Mouse (Mus musculus) embryonic facial prominence, embryonic 10.5 days (tissue): ENCODE data around the gene Ppp4c. TPM values are rescaled to one million over a fixed set of nuclear protein-coding genes. Genes with fewer than 3 reads are reported as not detected.

Experiments
- DNase-seq: peaks from one replicate; pipeline ENCODE4 v3.0.0-alpha.2; 2017; ENCODE audit warnings: low spot score
- H3K27ac ChIP-seq: fragments of 300-500 bp; sonication (generic); replicated peaks from 2 replicates; pipeline ENCODE4 v1.5.1; 2016; ENCODE audit warnings: mild to moderate bottlenecking
- H3K27me3 ChIP-seq: fragments of 300-500 bp; sonication (generic); replicated peaks from 2 replicates; pipeline ENCODE4 v1.6.1; 2016; ENCODE audit warnings: low read depth, mild to moderate bottlenecking; ENCODE audit not compliant: poor library complexity, severe bottlenecking
- H3K36me3 ChIP-seq: fragments of 300-500 bp; sonication (generic); replicated peaks from 2 replicates; pipeline ENCODE4 v1.6.1; 2016; ENCODE audit warnings: mild to moderate bottlenecking, moderate library complexity
- H3K4me1 ChIP-seq: fragments of 300-500 bp; sonication (generic); 2 replicates; pipeline ENCODE4 v1.6.1; 2016
- H3K4me3 ChIP-seq: fragments of 300-500 bp; sonication (generic); 2 replicates; pipeline ENCODE4 v1.5.1; 2016; ENCODE audit warnings: mild to moderate bottlenecking, moderate library complexity
- H3K9me3 ChIP-seq: fragments of 300-500 bp; sonication (generic); 2 replicates; pipeline ENCODE4 v1.6.1; 2016; ENCODE audit warnings: mild to moderate bottlenecking
- WGBS: fragments of 180-500 bp; shearing (Covaris S2); methylation state at CpG from one replicate; pipeline ENCODE4 v1.1.7; 2016; 5-methylcytosine and 5-hydroxymethylcytosine counted together
- polyA plus RNA-seq: library from polyadenylated mRNA; unstranded; fragments of >200 nt; fragmentation: Nextera tagmentation; extraction: Ambion mirVana; gene quantifications from 2 replicates; pipeline ENCODE4 v1.2.1, GENCODE M21; 2016

Gene Ppp4c
- polyA plus RNA-seq, 1 experiment from 2014 or later: 390 TPM

DNA sequence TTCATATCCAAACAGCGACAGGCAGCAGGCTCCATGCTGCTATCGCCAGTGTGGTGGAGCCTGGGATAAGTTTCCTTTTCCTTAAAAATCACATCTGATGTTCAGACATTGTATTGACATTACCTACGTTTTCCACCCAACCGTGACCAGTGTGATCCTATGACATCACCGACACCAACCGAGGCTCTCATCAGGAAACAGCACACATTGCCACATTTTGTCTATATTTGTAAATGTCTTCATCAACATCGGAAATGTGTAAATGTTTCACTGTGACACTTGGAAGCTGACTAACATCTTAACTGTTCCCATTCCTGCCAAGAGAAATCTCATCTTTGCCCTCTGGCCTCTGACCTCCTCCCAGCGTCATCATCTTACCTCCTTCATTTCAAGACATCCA lies 56.2 kb downstream of the Ppp4c start:
- no peaks in the 10 kb centered on the region for H3K36me3 ChIP-seq
- no peaks in the 10 kb centered on the region for H3K27me3 ChIP-seq
- no peak overlapping the region for H3K27ac ChIP-seq
- DNase-seq: no peak
- no peaks in the 10 kb centered on the region for H3K9me3 ChIP-seq
- 0 out of 2 replicates have a peak, but pooled peaks cover 3% of the 10 kb centered on the region for H3K4me1 ChIP-seq
- no peak overlapping the region for H3K4me3 ChIP-seq
- WGBS: 79% methylated on average over 8 of the region's 8 CpGs

Other genes starting within 250 kb of the Ppp4c start
- gene Eif3c, start 226.1 kb downstream of the Ppp4c start, polyA plus RNA-seq: 223 and 224 TPM in 2 replicates
- 0.29 and 0.41 TPM in 2 replicates for gene Apobr, start 207.6 kb downstream of the Ppp4c start, polyA plus RNA-seq
- 22.9 and 27.1 TPM in 2 replicates for gene Cln3, start 206.7 kb downstream of the Ppp4c start, polyA plus RNA-seq
- not detected in 2 replicates for gene Il27, start 197.6 kb downstream of the Ppp4c start, polyA plus RNA-seq
- 0.92 and 1.2 TPM in 2 replicates for gene Nupr1, start 161.6 kb downstream of the Ppp4c start, polyA plus RNA-seq
- gene Sgf29, start 143.2 kb downstream of the Ppp4c start, polyA plus RNA-seq: 64.6 and 65.6 TPM in 2 replicates
- 0.32 and 0.40 TPM in 2 replicates for gene Sult1a1, start 116.1 kb downstream of the Ppp4c start, polyA plus RNA-seq
- 186 and 206 TPM in 2 replicates for gene Bola2, start 97.1 kb downstream of the Ppp4c start, polyA plus RNA-seq
- 14.4 and 15.1 TPM in 2 replicates for gene Slx1b, start 96.7 kb downstream of the Ppp4c start, polyA plus RNA-seq
- 35.7 and 38.5 TPM in 2 replicates for gene Coro1a, start 84.7 kb downstream of the Ppp4c start, polyA plus RNA-seq
- 51.9 and 57.2 TPM in 2 replicates for gene Mapk3, start 32.9 kb downstream of the Ppp4c start, polyA plus RNA-seq
- 0.96 and 1.8 TPM in 2 replicates for gene Gdpd3, start 26.2 kb downstream of the Ppp4c start, polyA plus RNA-seq
- gene Ypel3, start 15.5 kb downstream of the Ppp4c start, polyA plus RNA-seq: 51.1 and 64.4 TPM in 2 replicates
- gene Tbx6, start 11.0 kb downstream of the Ppp4c start, polyA plus RNA-seq: 0.36 and 0.60 TPM in 2 replicates
- gene Fam57b, start 5.2 kb upstream of the Ppp4c start, polyA plus RNA-seq: 0.80 and 1.2 TPM in 2 replicates
- not detected in 2 replicates for gene 4930451I11Rik, start 39.1 kb upstream of the Ppp4c start, polyA plus RNA-seq
- 3.1 and 5.5 TPM in 2 replicates for gene Doc2a, start 54.9 kb upstream of the Ppp4c start, polyA plus RNA-seq
- gene Hirip3, start 69.5 kb upstream of the Ppp4c start, polyA plus RNA-seq: 49.3 and 57.0 TPM in 2 replicates
- gene Ino80e, start 69.9 kb upstream of the Ppp4c start, polyA plus RNA-seq: 114 and 118 TPM in 2 replicates
- 55.3 and 56.9 TPM in 2 replicates for gene Taok2, start 92.2 kb upstream of the Ppp4c start, polyA plus RNA-seq
- 16.7 and 21.3 TPM in 2 replicates for gene Tmem219, start 130.4 kb upstream of the Ppp4c start, polyA plus RNA-seq
- gene Kctd13, start 136.4 kb upstream of the Ppp4c start, polyA plus RNA-seq: 20.2 and 21.3 TPM in 2 replicates
- 0.14 and 0.15 TPM in 2 replicates for gene Asphd1, start 157.1 kb upstream of the Ppp4c start, polyA plus RNA-seq
- 0.77 and 1.2 TPM in 2 replicates for gene Sez6l2, start 158.1 kb upstream of the Ppp4c start, polyA plus RNA-seq
- gene Cdipt, start 183.4 kb upstream of the Ppp4c start, polyA plus RNA-seq: 79.9 and 85.2 TPM in 2 replicates
- gene Cdiptos, start 183.6 kb upstream of the Ppp4c start, polyA plus RNA-seq: 0.50 and 0.77 TPM in 2 replicates
- gene Mvp, start 222.1 kb upstream of the Ppp4c start, polyA plus RNA-seq: 4.1 TPM in 2 replicates
- gene Pagr1b, start 224.0 kb upstream of the Ppp4c start, polyA plus RNA-seq: 0.78 TPM in 1 of 2 replicates, not detected in the other
- gene Pagr1a, start 224.9 kb upstream of the Ppp4c start, polyA plus RNA-seq: 41.1 and 107 TPM in 2 replicates
- 37.7 and 92.9 TPM in 2 replicates for gene Gm42742, start 228.6 kb upstream of the Ppp4c start, polyA plus RNA-seq
- gene Prrt2, start 228.7 kb upstream of the Ppp4c start, polyA plus RNA-seq: 2.7 and 3.4 TPM in 2 replicates
- gene Maz, start 234.5 kb upstream of the Ppp4c start, polyA plus RNA-seq: 63.6 and 68.8 TPM in 2 replicates
- gene Kif22, start 250.0 kb upstream of the Ppp4c start, polyA plus RNA-seq: 200 and 207 TPM in 2 replicates